Mouse (Mus musculus) urinary bladder, adult 2 months (tissue): ENCODE measurements around the gene Zfp874a. TPM values are rescaled to one million over a fixed set of nuclear protein-coding genes. Genes with fewer than 3 reads are reported as not detected.
A peak's percentile ranks its signal among the peaks of the same experiment; 100 is the strongest.
"Not testable (repeated sequence)": the region's sequence is repeated elsewhere in the genome, so short reads cannot be mapped to it uniquely, and the experiment has no call there.

ENCODE experiments used
- DNase-seq: peaks from one replicate; pipeline ENCODE4 v3.0.0; 2022; ENCODE audit warnings: low spot score
- polyA plus RNA-seq: library from polyadenylated mRNA; depleted of rRNA; stranded (reverse); fragments of >200 nt; gene quantifications from 2 replicates; pipeline ENCODE4 v1.2.3, GENCODE M21; 2012; rRNA removed

Gene Zfp874a
- polyA plus RNA-seq: 7.0 TPM in 2 replicates

- DNase-seq: peak; percentile 37
These were observed at the start of gene Zfp874a for GRCm38 (mm10) chr13:67451172-67452020. Gene Zfp874a (minus strand): TSS chr13:67451624.

GRCm38 (mm10) chr13:67500908-67501307, 49.5 kb upstream of the Zfp874a start:
- DNase-seq: no peak

GRCm38 (mm10) chr13:67500084-67500719, 48.8 kb upstream of the Zfp874a start, which contains the start of gene Zfp58:
Gene Zfp58 (minus strand): TSS chr13:67500555.
- DNase-seq: peak; percentile 43

GRCm38 (mm10) chr13:67495631-67496030, 44.2 kb upstream of the Zfp874a start:
- DNase-seq: no peak

GRCm38 (mm10) chr13:67484424-67484811, 33.0 kb upstream of the Zfp874a start:
- no peak for DNase-seq

GRCm38 (mm10) chr13:67483625-67484423, 32.4 kb upstream of the Zfp874a start, which contains the start of gene Zfp874b:
Gene Zfp874b (minus strand): TSS chr13:67484258.
- DNase-seq: peak; percentile 72

GRCm38 (mm10) chr13:67481528-67481927, 30.1 kb upstream of the Zfp874a start:
- DNase-seq: no peak

- DNase-seq: no peak
These were observed 17.9 kb upstream of the Zfp874a start for GRCm38 (mm10) chr13:67469274-67469673.

GRCm38 (mm10) chr13:67463506-67464185, 12.2 kb upstream of the Zfp874a start:
- DNase-seq: not testable (repeated sequence)

- DNase-seq: no peak
These were observed 541 bp upstream of the Zfp874a start for GRCm38 (mm10) chr13:67452021-67452309.

GRCm38 (mm10) chr13:67437095-67437494, 14.3 kb downstream of the Zfp874a start:
- not testable (repeated sequence) for DNase-seq

- DNase-seq: no peak
These were observed 23.3 kb downstream of the Zfp874a start for GRCm38 (mm10) chr13:67428116-67428515.

GRCm38 (mm10) chr13:67425699-67426098, 25.7 kb downstream of the Zfp874a start:
- not testable (repeated sequence) for DNase-seq

GRCm38 (mm10) chr13:67422532-67422931, 28.9 kb downstream of the Zfp874a start:
- DNase-seq: not testable (repeated sequence)

GRCm38 (mm10) chr13:67421207-67421857, 30.1 kb downstream of the Zfp874a start, which contains the start of gene Zfp459:
Gene Zfp459 (minus strand): TSS chr13:67421418.
- no peak for DNase-seq

GRCm38 (mm10) chr13:67420558-67421206, 30.7 kb downstream of the Zfp874a start:
- DNase-seq: peak; percentile 38

GRCm38 (mm10) chr13:67416811-67417210, 34.6 kb downstream of the Zfp874a start:
- DNase-seq: no peak

GRCm38 (mm10) chr13:67415759-67416158, 35.7 kb downstream of the Zfp874a start:
- no peak for DNase-seq

- not testable (repeated sequence) for DNase-seq
These were observed 37.8 kb downstream of the Zfp874a start for GRCm38 (mm10) chr13:67413634-67414033.

GRCm38 (mm10) chr13:67399183-67399903, 52.1 kb downstream of the Zfp874a start, which contains the start of gene Zfp429:
Gene Zfp429 (minus strand): TSS chr13:67399819.
- DNase-seq: peak; percentile 43
